Comparison of ENCODE assay signal across 11 mouse cellular contexts in the genomic region with DNA sequence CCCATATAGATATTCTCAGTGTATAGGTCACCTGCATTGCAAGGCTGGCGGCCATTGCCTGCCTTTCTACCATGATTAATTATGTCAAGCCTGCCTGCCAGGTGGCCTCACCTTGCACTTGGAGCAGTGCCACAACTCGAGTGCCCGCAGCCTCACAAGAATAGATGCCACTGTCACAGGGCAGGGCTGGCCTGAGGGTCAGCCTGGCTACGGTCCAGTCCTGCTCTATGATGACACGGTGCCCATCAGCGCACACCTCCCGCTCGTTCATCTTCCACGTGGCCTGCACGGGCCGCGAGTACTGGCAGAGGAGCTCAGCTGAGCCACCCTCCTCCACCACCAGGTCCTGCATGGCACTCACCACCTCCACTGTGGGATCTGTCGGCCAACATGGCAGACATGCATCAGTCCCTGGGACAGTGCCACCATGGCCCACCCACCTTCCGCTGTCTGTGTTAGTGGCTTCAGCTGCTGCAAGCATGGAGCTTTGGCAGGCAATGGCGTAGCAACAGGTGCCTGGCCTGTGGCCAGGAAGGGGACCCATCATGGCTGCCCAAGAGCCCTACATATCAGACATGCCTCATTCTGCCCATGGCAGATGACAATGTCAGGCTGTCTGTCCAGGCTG.
DNase-seq lines count a peak whose midpoint lies in the region.
"Had no signal": no experiment of that assay in that cellular context is flagged by ENCODE, and none has a peak within 500 bp of the region (broad histone marks: within the 10 kb centered on the region; RNA-seq: fewer than 3 reads in every experiment).

No protein-coding gene starts in this region.

- peak; percentile 67 for DNase-seq in layer of hippocampus, adult 11-12 months (ENCODE audit: low spot score)
- no peak for DNase-seq in layer of hippocampus, adult 9-10 months (ENCODE audit: low spot score)
- peak; percentile 5 for DNase-seq in cerebellum, adult 9-10 months
- peak; percentile 24 for DNase-seq in heart, adult 8-10 months (ENCODE audit: low spot score)
- DNase-seq in layer of hippocampus, adult 9-11 months = peak; percentile 75
- no peak for DNase-seq in adrenal gland, postnatal 4 days (ENCODE audit: low spot score in 2 of 2)
- no peak for DNase-seq in embryo, embryonic 10 days (ENCODE audit: low spot score)
- DNase-seq in thymus, postnatal 10 days (ENCODE audit: low spot score in 2 of 2) = no peak
- DNase-seq: adrenal gland, adult 2 months; kidney, postnatal 14 days; thymus, postnatal 36 days had no signal

Comparison
In these comparisons a context has a peak if more than half of its experiments do, and no peak if none do; other contexts are left out.
1. DNase-seq: peak in layer of hippocampus, adult 11-12 months (single experiment), cerebellum, adult 9-10 months (single experiment), heart, adult 8-10 months (single experiment) and layer of hippocampus, adult 9-11 months (single experiment); none in layer of hippocampus, adult 9-10 months (single experiment), adrenal gland, postnatal 4 days (0 of 2), embryo, embryonic 10 days (single experiment) and thymus, postnatal 10 days (0 of 2).